Mouse (Mus musculus): ENCODE data around the gene Cpne2. TPM values are rescaled to one million over a fixed set of nuclear protein-coding genes. Genes with fewer than 3 reads are reported as not detected.

Gene Cpne2
- polyA plus RNA-seq, 1 experiment from 2014 or later: 8.8 TPM

GRCm38 (mm10) chr8:94527178-94527577, 5.6 kb upstream of the Cpne2 start:
- H3K27ac ChIP-seq (replicated peaks; ENCODE audit: low read depth, low read length): no peak overlapping the region
- H3K27me3 ChIP-seq (ENCODE audit: control insufficient read depth, insufficient read depth, low read length): 0 out of 2 replicates have a peak, but pooled peaks cover 3% of the 10 kb centered on the region
- no peak overlapping the region for H3K9ac ChIP-seq (replicated peaks; ENCODE audit: low read length)
- H3K4me2 ChIP-seq (ENCODE audit: low read depth, low read length): no peak overlapping the region
- no peaks in the 10 kb centered on the region for H3K9me3 ChIP-seq (replicated peaks; ENCODE audit: control insufficient read depth, low read length)
- ATAC-seq (replicated peaks; ENCODE audit: insufficient number of reproducible peaks, low FRiP score, low TSS enrichment, low read depth) (no peak), DNase-seq (ENCODE audit: low spot score) (no peak)
- WGBS: 85% methylated on average over 7 of the region's 7 CpGs
- H3K4me1 ChIP-seq (ENCODE audit: control insufficient read depth, insufficient read depth, low read length): no peaks in the 10 kb centered on the region
- H3K4me3 ChIP-seq (ENCODE audit: low read depth, low read length): no peak overlapping the region
- no peaks in the 10 kb centered on the region for H3K36me3 ChIP-seq (replicated peaks; ENCODE audit: control insufficient read depth, insufficient read depth, low read depth, low read length)

- ATAC-seq (replicated peaks; ENCODE audit: insufficient number of reproducible peaks, low FRiP score, low TSS enrichment, low read depth) (no peak), DNase-seq (ENCODE audit: low spot score) (peak; percentile 68)
- Histone ChIP-seq H3K9me3 (replicated peaks; ENCODE audit: control insufficient read depth, low read length) (no peaks in the 10 kb centered on the region), H3K36me3 (replicated peaks; ENCODE audit: control insufficient read depth, insufficient read depth, low read depth, low read length) (no peaks in the 10 kb centered on the region), H3K9ac (replicated peaks; ENCODE audit: low read length) (no peak overlapping the region), H3K27ac (replicated peaks; ENCODE audit: low read depth, low read length) (no peak overlapping the region), H3K4me1 (ENCODE audit: control insufficient read depth, insufficient read depth, low read length) (no peaks in the 10 kb centered on the region), H3K4me2 (ENCODE audit: low read depth, low read length) (no peak overlapping the region), H3K4me3 (ENCODE audit: low read depth, low read length) (no peak overlapping the region), H3K27me3 (ENCODE audit: control insufficient read depth, insufficient read depth, low read length) (peaks cover 5% of the 10 kb centered on the region; the same call in 1 of the 2 replicates)
- WGBS: 45% methylated on average over 4 of the region's 4 CpGs
These were observed 4.5 kb upstream of the Cpne2 start for GRCm38 (mm10) chr8:94528245-94528644.

GRCm38 (mm10) chr8:94529875-94530274, 2.9 kb upstream of the Cpne2 start:
- Histone ChIP-seq H3K4me2 (ENCODE audit: low read depth, low read length) (no peak overlapping the region), H3K4me3 (ENCODE audit: low read depth, low read length) (no peak overlapping the region), H3K27me3 (ENCODE audit: control insufficient read depth, insufficient read depth, low read length) (peaks cover 16% of the 10 kb centered on the region), H3K9ac (replicated peaks; ENCODE audit: low read length) (no peak overlapping the region), H3K27ac (replicated peaks; ENCODE audit: low read depth, low read length) (no peak overlapping the region), H3K9me3 (replicated peaks; ENCODE audit: control insufficient read depth, low read length) (no peaks in the 10 kb centered on the region), H3K36me3 (replicated peaks; ENCODE audit: control insufficient read depth, insufficient read depth, low read depth, low read length) (no peaks in the 10 kb centered on the region), H3K4me1 (ENCODE audit: control insufficient read depth, insufficient read depth, low read length) (no peaks in the 10 kb centered on the region)
- WGBS: 78% methylated on average over 4 of the region's 4 CpGs
- ATAC-seq (replicated peaks; ENCODE audit: insufficient number of reproducible peaks, low FRiP score, low TSS enrichment, low read depth) (no peak), DNase-seq (ENCODE audit: low spot score) (no peak)

DNA sequence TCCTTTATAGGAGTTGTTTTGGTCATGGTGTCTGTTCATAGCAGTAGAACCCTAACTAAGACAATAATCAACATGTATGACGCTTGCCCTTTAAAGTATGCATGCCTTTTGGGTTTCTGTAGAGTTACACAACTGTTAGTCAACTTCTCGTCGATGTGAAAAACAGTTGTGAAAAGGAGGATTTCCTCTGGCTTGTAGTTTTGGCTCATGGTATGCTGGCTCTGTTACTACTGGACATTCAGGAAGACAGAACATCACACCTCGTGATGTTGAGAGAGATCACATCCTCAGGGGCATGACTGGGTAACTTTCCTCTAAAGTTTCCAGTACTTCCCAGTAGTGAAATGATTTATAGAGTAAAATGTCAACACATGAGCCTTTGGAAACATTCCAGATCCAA, 2.1 kb upstream of the Cpne2 start:
- Histone ChIP-seq H3K4me2 (ENCODE audit: low read depth, low read length) (no peak overlapping the region), H3K27ac (replicated peaks; ENCODE audit: low read depth, low read length) (no peak overlapping the region), H3K9me3 (replicated peaks; ENCODE audit: control insufficient read depth, low read length) (no peaks in the 10 kb centered on the region), H3K9ac (replicated peaks; ENCODE audit: low read length) (no peak overlapping the region), H3K4me1 (ENCODE audit: control insufficient read depth, insufficient read depth, low read length) (no peaks in the 10 kb centered on the region), H3K27me3 (ENCODE audit: control insufficient read depth, insufficient read depth, low read length) (peaks cover 16% of the 10 kb centered on the region), H3K4me3 (ENCODE audit: low read depth, low read length) (no peak overlapping the region), H3K36me3 (replicated peaks; ENCODE audit: control insufficient read depth, insufficient read depth, low read depth, low read length) (no peaks in the 10 kb centered on the region)
- 93% methylated on average over 4 of the region's 4 CpGs for WGBS
- ATAC-seq (replicated peaks; ENCODE audit: insufficient number of reproducible peaks, low FRiP score, low TSS enrichment, low read depth) (no peak), DNase-seq (ENCODE audit: low spot score) (no peak)

GRCm38 (mm10) chr8:94532000-94532399, 790 bp upstream of the Cpne2 start:
- ATAC-seq (replicated peaks; ENCODE audit: insufficient number of reproducible peaks, low FRiP score, low TSS enrichment, low read depth) (no peak), DNase-seq (ENCODE audit: low spot score) (peak; percentile 26)
- Histone ChIP-seq H3K9ac (replicated peaks; ENCODE audit: low read length) (peak overlapping the region; percentile 15), H3K27ac (replicated peaks; ENCODE audit: low read depth, low read length) (no peak overlapping the region), H3K9me3 (replicated peaks; ENCODE audit: control insufficient read depth, low read length) (no peaks in the 10 kb centered on the region), H3K27me3 (ENCODE audit: control insufficient read depth, insufficient read depth, low read length) (peaks cover 16% of the 10 kb centered on the region), H3K4me2 (ENCODE audit: low read depth, low read length) (peak overlapping the region; percentile 95), H3K4me3 (ENCODE audit: low read depth, low read length) (peak overlapping the region; percentile 59), H3K36me3 (replicated peaks; ENCODE audit: control insufficient read depth, insufficient read depth, low read depth, low read length) (no peaks in the 10 kb centered on the region), H3K4me1 (ENCODE audit: control insufficient read depth, insufficient read depth, low read length) (no peaks in the 10 kb centered on the region)
- under 1% methylated on average over 8 of the region's 8 CpGs for WGBS

DNA sequence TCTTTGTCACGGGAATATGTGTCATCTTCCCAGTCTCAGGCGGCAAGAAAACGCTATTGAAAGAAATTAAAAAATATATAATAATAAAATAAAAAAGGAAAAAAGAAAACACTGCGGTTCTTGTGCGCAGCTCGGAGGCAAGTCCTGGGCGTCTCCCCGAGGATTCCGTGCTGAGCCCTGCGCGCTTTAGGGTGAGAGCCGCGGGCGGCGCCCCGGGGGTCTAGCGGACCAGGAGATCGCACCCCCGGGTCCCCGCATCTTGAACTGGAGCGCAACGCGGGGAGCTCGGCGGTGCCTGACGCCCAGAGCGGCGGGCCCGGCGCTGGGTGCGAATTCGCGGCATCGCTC, 291 bp upstream of the Cpne2 start:
- Histone ChIP-seq H3K9me3 (replicated peaks; ENCODE audit: control insufficient read depth, low read length) (no peaks in the 10 kb centered on the region), H3K4me2 (ENCODE audit: low read depth, low read length) (peak overlapping the region; percentile 95), H3K27me3 (ENCODE audit: control insufficient read depth, insufficient read depth, low read length) (peaks cover 16% of the 10 kb centered on the region), H3K9ac (replicated peaks; ENCODE audit: low read length) (peak overlapping the region; percentile 79), H3K4me1 (ENCODE audit: control insufficient read depth, insufficient read depth, low read length) (no peaks in the 10 kb centered on the region), H3K27ac (replicated peaks; ENCODE audit: low read depth, low read length) (no peak overlapping the region), H3K4me3 (ENCODE audit: low read depth, low read length) (peak overlapping the region; percentile 59), H3K36me3 (replicated peaks; ENCODE audit: control insufficient read depth, insufficient read depth, low read depth, low read length) (no peaks in the 10 kb centered on the region)
- WGBS: under 1% methylated on average over 31 of the region's 34 CpGs
- ATAC-seq (replicated peaks; ENCODE audit: insufficient number of reproducible peaks, low FRiP score, low TSS enrichment, low read depth) (peak; percentile 37; the same call in 1 of the 2 replicates), DNase-seq (ENCODE audit: low spot score) (no peak)

- H3K27me3 ChIP-seq (ENCODE audit: control insufficient read depth, insufficient read depth, low read length): peaks cover 16% of the 10 kb centered on the region
- no peak overlapping the region for H3K4me2 ChIP-seq (ENCODE audit: low read depth, low read length)
- H3K4me1 ChIP-seq (ENCODE audit: control insufficient read depth, insufficient read depth, low read length): no peaks in the 10 kb centered on the region
- no peak overlapping the region for H3K4me3 ChIP-seq (ENCODE audit: low read depth, low read length)
- H3K36me3 ChIP-seq (replicated peaks; ENCODE audit: control insufficient read depth, insufficient read depth, low read depth, low read length): no peaks in the 10 kb centered on the region
- WGBS: 59% methylated on average over 4 of the region's 4 CpGs
- H3K9ac ChIP-seq (replicated peaks; ENCODE audit: low read length): no peak overlapping the region
- H3K27ac ChIP-seq (replicated peaks; ENCODE audit: low read depth, low read length): no peak overlapping the region
- no peak for DNase-seq (ENCODE audit: low spot score)
- no peak for ATAC-seq (replicated peaks; ENCODE audit: insufficient number of reproducible peaks, low FRiP score, low TSS enrichment, low read depth)
- H3K9me3 ChIP-seq (replicated peaks; ENCODE audit: control insufficient read depth, low read length): no peaks in the 10 kb centered on the region
These were observed 1.8 kb downstream of the Cpne2 start for GRCm38 (mm10) chr8:94534612-94535011.

- no peaks in the 10 kb centered on the region for H3K9me3 ChIP-seq (replicated peaks; ENCODE audit: control insufficient read depth, low read length)
- 89% methylated on average over 7 of the region's 7 CpGs for whole genome bisulfite sequencing
- H3K4me1 ChIP-seq (ENCODE audit: control insufficient read depth, insufficient read depth, low read length): no peaks in the 10 kb centered on the region
- H3K27ac ChIP-seq (replicated peaks; ENCODE audit: low read depth, low read length): no peak overlapping the region
- H3K4me2 ChIP-seq (ENCODE audit: low read depth, low read length): no peak overlapping the region
- H3K4me3 ChIP-seq (ENCODE audit: low read depth, low read length): no peak overlapping the region
- H3K36me3 ChIP-seq (replicated peaks; ENCODE audit: control insufficient read depth, insufficient read depth, low read depth, low read length): no peaks in the 10 kb centered on the region
- ATAC-seq (replicated peaks; ENCODE audit: insufficient number of reproducible peaks, low FRiP score, low TSS enrichment, low read depth) (no peak), DNase-seq (ENCODE audit: low spot score) (no peak)
- H3K9ac ChIP-seq (replicated peaks; ENCODE audit: low read length): no peak overlapping the region
- peaks cover 16% of the 10 kb centered on the region for H3K27me3 ChIP-seq (ENCODE audit: control insufficient read depth, insufficient read depth, low read length)
These were observed 2.8 kb downstream of the Cpne2 start for GRCm38 (mm10) chr8:94535631-94536030.
